In genomic region chr17:88481062-88481461, GRCm38 (mm10) we compare ENCODE assay signal across 17 mouse cellular contexts.
"Had no signal": no experiment of that assay in that cellular context is flagged by ENCODE, and none has a peak within 500 bp of the region (broad histone marks: within the 10 kb centered on the region; RNA-seq: fewer than 3 reads in every experiment).

No protein-coding gene starts in this region.

- H3K4me1 ChIP-seq: midbrain, embryonic 12.5 days; neural tube, embryonic 13.5 days; neural tube, embryonic 15.5 days had no signal

- H3K27ac ChIP-seq: midbrain, embryonic 12.5 days; neural tube, embryonic 13.5 days; neural tube, embryonic 15.5 days had no signal

- H3K9ac ChIP-seq: lung, embryonic 14.5 days; midbrain, embryonic 12.5 days; neural tube, embryonic 13.5 days; neural tube, embryonic 15.5 days had no signal

- H3K4me3 ChIP-seq: midbrain, embryonic 12.5 days; myocyte; neural tube, embryonic 13.5 days; neural tube, embryonic 15.5 days had no signal

- H3K9me3 ChIP-seq: midbrain, embryonic 12.5 days; neural tube, embryonic 13.5 days; neural tube, embryonic 15.5 days had no signal

- H3K36me3 ChIP-seq: neural tube, embryonic 15.5 days had no signal

- H3K27me3 ChIP-seq: midbrain, embryonic 12.5 days; neural tube, embryonic 13.5 days; neural tube, embryonic 15.5 days had no signal

- H3K4me2 ChIP-seq: lung, embryonic 14.5 days; midbrain, embryonic 12.5 days; neural tube, embryonic 13.5 days; neural tube, embryonic 15.5 days had no signal

- ATAC-seq: midbrain, embryonic 16.5 days had no signal

- DNase-seq: lung, adult 18-20 months; lung, embryonic 14.5 days; lung, postnatal 10 days; lung, postnatal 4 days; midbrain, embryonic 14.5 days; retina, postnatal 1 day; right cerebral cortex, adult 18-20 months; right cerebral cortex, postnatal 25 days; right cerebral cortex, postnatal 4 days; spleen, adult 18-20 months; thymus, adult 2 months; thymus, postnatal 25 days had no signal
